Mouse (Mus musculus): ENCODE results near the gene Rbks. TPM values are rescaled to one million over a fixed set of nuclear protein-coding genes. Genes with fewer than 3 reads are reported as not detected.

Rbks gene
- 1 to 10 TPM; 1.4 to 2.0 TPM for total RNA-seq (2021)

- no peak for DNase-seq
- intact Hi-C loops (cut with DNase I) = loop anchor here (5.0 kb wide), 1 partner anchor 440 kb away; the partner anchor contains the start of gene Fosl2
These were observed at the start of gene Rbks for GRCm38 (mm10) chr5:31696971-31697643. TSS of gene Rbks (minus strand) at chr5:31697627.

GRCm38 (mm10) chr5:31742521-31743031 is 45.1 kb upstream of the Rbks start:
- intact Hi-C loops (cut with DNase I) = no loop called here
- no peak for DNase-seq

DNA sequence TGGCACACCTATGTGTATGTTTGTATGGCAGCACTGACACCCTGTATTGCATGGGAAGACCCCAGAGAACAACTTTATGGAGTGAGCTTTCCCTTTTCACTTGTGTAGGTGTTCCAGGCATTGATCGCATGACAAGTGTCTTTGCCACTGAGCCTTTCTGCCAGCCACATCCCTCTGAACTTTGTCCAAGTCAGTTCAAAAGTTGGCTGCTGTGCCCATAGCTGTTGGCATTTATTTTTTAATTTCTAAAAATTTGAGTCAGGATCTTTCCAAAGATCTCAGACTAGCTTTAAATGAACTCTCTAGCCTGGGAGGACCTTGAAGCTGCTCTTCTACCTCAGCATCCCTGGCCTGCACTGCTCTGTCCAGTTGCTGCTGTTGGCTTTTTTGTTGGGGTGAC is 44.5 kb upstream of the Rbks start:
- intact Hi-C loops (cut with DNase I) = no loop called here
- no peak for DNase-seq

DNA sequence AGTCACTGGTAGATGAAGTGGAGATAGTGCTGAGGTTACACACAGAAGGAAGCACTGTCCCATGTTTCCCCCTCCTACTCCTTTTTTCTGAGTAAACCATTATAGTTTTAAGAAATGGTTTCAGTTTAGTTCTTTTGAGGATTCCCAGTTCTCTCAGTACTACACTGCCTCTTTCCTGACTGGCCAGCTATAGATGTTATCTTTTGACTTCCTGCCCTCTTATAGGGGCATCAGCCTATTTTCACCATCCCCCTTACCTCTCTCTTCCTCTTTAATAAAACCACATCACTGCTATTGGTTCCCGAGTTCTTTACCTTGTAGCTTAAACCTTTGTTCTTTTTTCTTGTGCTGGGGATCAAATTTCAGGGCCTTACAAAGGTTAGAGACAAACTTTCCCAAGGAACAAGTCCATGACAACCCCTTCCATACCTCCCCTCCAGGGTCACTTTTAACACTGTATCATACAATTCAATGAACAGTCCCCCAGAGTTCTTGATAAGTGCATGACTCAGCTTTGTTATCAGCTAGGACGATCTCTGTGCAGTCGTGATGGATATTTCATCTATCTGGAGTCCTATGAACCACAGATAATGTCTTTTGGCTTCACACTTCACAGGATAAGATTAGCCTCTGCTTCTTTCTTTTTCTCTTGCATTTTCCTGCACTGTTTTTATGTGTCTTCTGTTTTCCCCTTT is 35.4 kb upstream of the Rbks start:
- intact Hi-C loops (cut with DNase I) = no loop called here
- DNase-seq = no peak

GRCm38 (mm10) chr5:31727456-31727855 is 30.0 kb upstream of the Rbks start:
- intact Hi-C loops (cut with DNase I) = no loop called here
- DNase-seq = no peak

DNA sequence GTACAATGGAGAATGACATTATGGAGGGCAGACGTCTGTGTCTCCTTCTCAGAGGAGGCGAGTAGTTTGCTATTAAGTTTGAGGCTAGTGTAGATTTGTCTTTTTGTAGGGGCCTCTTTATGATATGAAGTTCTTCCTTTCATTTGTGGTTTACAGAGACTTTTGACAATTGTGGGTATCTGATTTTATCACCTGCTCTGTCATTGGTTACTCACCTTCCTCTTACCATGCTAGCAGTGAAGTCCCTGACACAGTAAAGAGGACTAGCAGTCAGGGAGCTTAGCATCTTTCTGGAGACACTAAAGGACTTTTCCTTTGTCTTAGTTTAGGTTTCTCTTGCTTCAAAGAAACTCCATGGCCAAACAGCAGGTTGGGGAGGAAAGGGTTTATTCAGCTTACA is 28.5 kb upstream of the Rbks start:
- intact Hi-C loops (cut with DNase I) = no loop called here

DNA sequence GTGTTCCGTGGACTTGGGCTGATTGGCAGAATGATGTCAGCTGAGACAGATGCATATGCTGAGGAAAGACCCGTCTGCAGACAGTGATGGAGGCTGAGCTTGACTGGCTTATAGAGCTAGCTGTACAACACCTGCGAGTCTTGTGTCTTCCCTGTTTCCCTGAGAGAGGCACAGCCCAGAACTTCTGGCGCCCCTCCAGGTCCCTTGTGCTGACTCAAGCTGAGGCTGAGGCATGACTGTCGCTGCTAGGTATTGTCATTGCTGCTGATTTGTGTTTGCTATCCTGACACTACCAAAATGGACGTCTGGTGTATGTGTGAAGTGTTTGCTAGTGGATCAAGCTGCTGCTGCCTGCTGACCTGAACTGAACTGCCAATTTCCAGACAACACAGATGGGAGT is 27.1 kb upstream of the Rbks start:
- peak; percentile 7 for DNase-seq
- intact Hi-C loops (cut with DNase I) = no loop called here

More for the DNA sequence above, 28.5 kb upstream of the Rbks start:
- no peak for DNase-seq

DNA sequence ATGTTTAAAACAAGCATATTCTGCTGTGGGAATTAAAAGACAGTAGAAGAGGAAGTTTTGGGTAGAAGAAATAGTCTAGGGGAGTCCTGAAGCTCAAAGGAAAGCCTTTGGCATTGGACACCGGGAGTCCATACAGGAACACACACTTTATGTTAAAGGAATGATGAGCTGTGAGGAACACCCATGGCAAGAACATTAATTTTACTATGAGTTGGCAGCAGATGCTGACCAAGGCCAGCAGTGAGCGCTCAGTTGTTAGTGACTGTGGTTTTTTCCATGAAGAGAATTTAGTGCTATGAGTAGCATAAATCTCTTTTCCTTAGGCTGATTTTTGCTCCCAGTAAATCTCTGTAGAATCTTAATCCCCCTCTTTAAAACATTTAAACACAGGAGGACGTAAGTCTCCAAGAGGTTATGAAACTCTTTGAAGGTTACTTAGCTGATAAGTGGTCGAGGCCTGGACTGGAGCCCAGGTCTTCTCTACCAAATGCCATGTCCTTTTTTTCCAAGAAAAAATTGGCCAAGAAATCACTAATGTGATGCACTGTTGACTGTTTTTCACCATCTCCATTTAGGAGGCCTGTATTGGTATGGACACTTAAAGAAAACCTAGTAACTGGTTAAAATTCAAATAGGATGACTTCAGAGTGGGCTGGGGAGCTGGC is 18.2 kb upstream of the Rbks start:
- intact Hi-C loops (cut with DNase I) = no loop called here
- DNase-seq = no peak

- no peak for DNase-seq
- intact Hi-C loops (cut with DNase I) = no loop called here
These were observed 16.4 kb upstream of the Rbks start for GRCm38 (mm10) chr5:31713841-31714264.

DNA sequence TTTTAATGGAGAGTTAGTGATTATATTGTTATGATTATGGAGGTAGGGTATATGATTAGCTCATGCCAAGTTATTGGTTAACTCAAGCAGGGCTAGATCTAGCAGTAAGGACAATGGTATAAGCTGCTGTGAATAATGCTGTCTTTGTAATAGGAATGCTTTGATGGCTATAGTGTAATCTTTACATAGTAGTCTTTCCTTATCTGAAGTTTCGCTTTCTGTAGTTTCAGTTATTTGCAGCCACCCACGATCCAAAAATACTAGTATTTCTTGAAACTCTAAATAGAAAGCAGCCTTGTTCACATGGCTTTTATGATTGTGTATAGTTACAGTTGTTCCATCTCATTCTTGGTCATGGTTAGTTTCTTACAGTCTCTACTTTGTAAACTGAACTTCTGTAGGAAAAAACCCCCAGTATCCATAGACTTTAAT is 15.9 kb upstream of the Rbks start:
- DNase-seq = no peak
- intact Hi-C loops (cut with DNase I) = no loop called here

DNA sequence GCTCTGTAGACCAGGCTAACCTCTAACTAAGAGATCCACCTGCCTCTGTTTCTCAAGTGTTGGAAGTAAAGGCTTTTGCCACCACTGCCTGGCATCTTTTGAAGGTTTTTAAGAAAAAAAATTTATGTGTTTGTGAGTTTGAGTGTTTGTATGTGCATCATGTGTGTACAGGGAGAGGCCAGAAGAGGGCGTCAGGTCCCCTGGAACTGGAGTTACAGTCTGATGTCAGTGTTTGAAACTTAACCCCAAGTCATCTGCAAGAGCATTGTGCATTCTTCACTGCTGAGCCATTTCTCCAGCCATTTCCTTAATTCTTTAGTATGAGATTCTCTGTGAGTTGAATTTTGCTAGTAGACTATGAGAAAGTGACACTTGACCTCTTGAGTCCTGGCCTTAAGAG is 12.0 kb upstream of the Rbks start:
- intact Hi-C loops (cut with DNase I) = no loop called here
- DNase-seq = peak; percentile 5

DNA sequence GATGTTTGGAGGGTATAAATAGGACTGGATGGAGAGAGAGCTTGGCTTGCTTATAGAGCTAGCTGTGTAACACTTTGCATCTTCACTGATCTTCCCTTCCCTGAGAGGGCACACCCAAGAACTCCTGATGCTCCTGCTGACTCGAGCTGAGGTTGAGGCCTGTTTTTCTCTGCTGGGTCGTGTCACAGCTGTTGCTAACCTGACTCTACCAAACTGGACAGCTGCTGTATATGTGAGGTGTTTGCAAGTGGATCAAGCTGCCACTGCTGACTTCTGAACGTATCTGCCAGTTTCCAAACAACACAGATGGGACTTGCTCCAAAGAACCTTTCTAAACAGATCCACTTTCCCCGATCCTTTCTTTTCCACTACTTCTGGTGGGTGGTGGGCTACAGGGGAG is 9.4 kb upstream of the Rbks start:
- intact Hi-C loops (cut with DNase I) = no loop called here
- no peak for DNase-seq

- no peak for DNase-seq
- intact Hi-C loops (cut with DNase I) = no loop called here
These were observed 7.5 kb upstream of the Rbks start for GRCm38 (mm10) chr5:31704971-31705370.

- intact Hi-C loops (cut with DNase I) = loop anchor here (5.0 kb wide), 1 partner anchor 438 kb away; the partner anchor contains the start of gene Fosl2
- no peak for DNase-seq
These were observed 2.0 kb upstream of the Rbks start for GRCm38 (mm10) chr5:31699397-31699796.

GRCm38 (mm10) chr5:31698931-31699330 is 1.5 kb upstream of the Rbks start:
- intact Hi-C loops (cut with DNase I) = loop anchor here (5.0 kb wide), 1 partner anchor 438 kb away; the partner anchor contains the start of gene Fosl2
- DNase-seq = no peak

DNA sequence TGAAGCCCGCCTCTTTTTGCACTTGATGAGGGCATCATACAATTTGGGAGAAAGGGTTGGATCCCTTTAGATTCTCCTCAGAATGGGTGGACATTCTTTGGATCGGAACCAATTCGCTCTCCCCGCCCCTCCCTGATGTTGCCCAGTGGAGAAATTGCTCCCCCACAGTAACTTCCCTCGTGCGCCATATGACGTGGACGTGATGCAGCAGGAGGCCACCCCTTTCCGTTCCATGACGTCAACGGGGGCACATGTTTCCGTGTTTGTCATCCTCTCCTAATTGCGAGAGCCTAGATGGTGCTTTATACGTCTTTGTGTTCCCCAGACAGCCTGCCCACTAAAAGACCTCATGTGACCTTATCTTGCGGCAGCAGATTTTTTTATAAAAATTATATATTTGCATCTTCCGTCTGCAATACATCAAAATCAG is 885 bp upstream of the Rbks start:
- DNase-seq = peak; percentile 80
- intact Hi-C loops (cut with DNase I) = loop anchor here (5.0 kb wide), 1 partner anchor 439 kb away; the partner anchor contains the start of gene Fosl2

DNA sequence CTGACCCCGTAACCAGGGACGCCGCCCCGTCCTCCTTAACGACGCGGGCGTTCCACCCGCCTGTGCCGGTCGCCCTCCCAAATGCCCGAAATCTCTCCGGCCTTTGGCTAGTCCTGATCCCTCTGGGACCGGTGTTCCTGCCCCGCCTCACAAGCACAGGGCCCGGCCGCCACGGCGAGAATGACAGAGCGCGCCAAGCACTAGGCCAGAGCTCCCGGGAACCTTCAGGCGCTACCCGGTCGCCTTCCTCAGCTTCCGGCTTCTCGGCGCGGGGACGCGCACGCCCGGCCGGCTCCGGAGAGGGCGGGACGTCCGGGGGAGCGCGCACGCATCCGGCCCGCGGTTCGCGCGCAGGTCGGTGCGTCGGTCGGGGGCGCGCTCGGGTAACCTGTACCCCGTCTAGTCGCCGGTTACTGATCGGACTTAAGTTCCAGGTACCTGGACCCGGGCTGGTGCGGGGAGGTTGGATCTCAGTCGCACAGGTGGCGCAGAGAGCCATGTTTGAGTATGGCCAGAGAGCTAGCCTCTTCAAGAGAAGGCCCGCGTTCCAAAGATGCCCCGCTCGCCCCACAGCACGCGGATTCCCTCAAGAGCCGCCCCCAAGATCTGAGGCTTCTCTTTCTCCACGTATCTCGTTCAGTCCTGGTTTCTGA is 343 bp upstream of the Rbks start, which contains the start of gene Babam2:
Gene Babam2 (plus strand): TSS at position 41 of the 653 bp plus-strand sequence.
- peak; percentile 93 for DNase-seq
- intact Hi-C loops (cut with DNase I) = loop anchor here (5.0 kb wide), 1 partner anchor 440 kb away; the partner anchor contains the start of gene Fosl2

- no peak for DNase-seq
- intact Hi-C loops (cut with DNase I) = no loop called here
These were observed 4.2 kb downstream of the Rbks start for GRCm38 (mm10) chr5:31693191-31693590.

DNA sequence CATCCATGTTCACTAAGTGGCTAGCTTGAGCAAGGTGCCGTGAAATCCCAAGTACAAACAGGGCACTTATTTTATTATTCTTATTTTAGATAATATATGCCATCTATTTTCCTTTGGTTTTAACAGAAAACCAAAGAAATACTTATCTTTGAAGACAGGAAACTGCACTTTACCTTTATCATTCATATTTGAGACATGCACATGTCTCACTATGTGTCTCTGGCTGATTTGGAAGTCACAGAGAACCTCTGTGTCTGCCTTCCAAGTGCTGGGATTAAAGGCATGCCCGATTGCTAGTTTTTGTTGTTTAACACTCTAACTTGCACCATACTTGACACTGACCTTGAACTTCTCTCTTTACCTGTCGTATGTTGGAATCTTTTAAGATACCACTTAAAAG is 9.5 kb downstream of the Rbks start:
- intact Hi-C loops (cut with DNase I) = no loop called here
- no peak for DNase-seq

GRCm38 (mm10) chr5:31686040-31686439 is 11.4 kb downstream of the Rbks start:
- intact Hi-C loops (cut with DNase I) = no loop called here
- DNase-seq = no peak

- no peak for DNase-seq
- intact Hi-C loops (cut with DNase I) = no loop called here
These were observed 15.1 kb downstream of the Rbks start for GRCm38 (mm10) chr5:31682305-31682704.

Data from left cerebral cortex, postnatal 4 days (tissue).